13 mouse cellular contexts compared by ENCODE assay signal in the genomic region with DNA sequence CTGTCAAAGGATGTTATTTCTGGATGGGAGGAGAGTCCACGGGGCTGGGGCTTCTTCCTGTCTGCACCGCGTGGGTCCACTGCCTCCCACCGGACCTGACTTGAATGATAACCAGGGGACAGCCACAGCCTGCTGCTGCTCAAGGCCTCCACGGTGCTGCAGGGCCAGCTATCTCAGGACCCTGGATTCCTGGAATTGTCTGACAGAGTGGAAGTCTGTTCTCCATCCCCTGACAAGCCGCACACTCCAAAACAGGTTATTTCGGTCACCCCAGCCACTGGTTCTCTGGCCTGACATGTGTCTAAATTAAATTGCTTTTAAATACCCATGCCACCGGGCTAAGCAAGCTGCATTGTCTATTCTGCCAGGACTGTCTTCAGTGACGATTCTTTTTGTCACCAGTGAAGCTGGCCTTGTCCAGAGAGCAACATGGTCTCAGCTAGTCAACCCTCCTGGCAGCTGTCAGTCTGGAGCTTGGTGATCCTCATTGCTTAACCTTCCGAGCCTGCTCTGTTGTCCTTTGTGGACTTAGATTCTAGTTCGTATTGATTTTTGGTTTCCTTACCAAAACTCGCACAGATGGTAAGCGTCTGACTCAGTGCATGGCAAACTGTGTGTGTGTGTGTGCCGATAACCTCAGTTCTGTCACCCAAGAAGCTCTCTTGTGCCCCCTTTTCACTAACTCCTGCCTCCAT. TPM values are rescaled to one million over a fixed set of nuclear protein-coding genes. Genes with fewer than 3 reads are reported as not detected.
DNase-seq lines count a peak whose midpoint lies in the region; ATAC-seq and TF ChIP-seq lines count a peak whose summit lies in the region.
"Had no signal": no experiment of that assay in that cellular context is flagged by ENCODE, and none has a peak within 500 bp of the region (broad histone marks: within the 10 kb centered on the region; RNA-seq: fewer than 3 reads in every experiment).

No protein-coding gene starts in this region.

- peaks cover 28% of the 10 kb centered on the region for H3K27me3 ChIP-seq in midbrain, embryonic 11.5 days (ENCODE audit: control insufficient read depth, insufficient read depth, low read length)
- H3K27me3 ChIP-seq in midbrain, postnatal 0 days (ENCODE audit: insufficient read depth, low read length): peaks cover 26% of the 10 kb centered on the region
- H3K27me3 ChIP-seq in heart, postnatal 0 days (ENCODE audit: control insufficient read depth, insufficient read depth, low read length): no peaks in the 10 kb centered on the region
- peaks cover 36% of the 10 kb centered on the region for H3K27me3 ChIP-seq in midbrain, embryonic 15.5 days (replicated peaks)

- TF ChIP-seq EP300 in heart, postnatal 0 days (IDR thresholded peaks at IDR 0.05; ENCODE audit: low read depth): peak; percentile 88

- H3K36me3 ChIP-seq in midbrain, embryonic 11.5 days (ENCODE audit: control insufficient read depth, insufficient read depth, low read length): no peaks in the 10 kb centered on the region
- H3K36me3 ChIP-seq in midbrain, postnatal 0 days (ENCODE audit: insufficient read depth, low read length): no peaks in the 10 kb centered on the region
- no peaks in the 10 kb centered on the region for H3K36me3 ChIP-seq in heart, postnatal 0 days (replicated peaks; ENCODE audit: control insufficient read depth, insufficient read depth, low read length)
- no peaks in the 10 kb centered on the region for H3K36me3 ChIP-seq in midbrain, embryonic 15.5 days (replicated peaks)

- H3K4me2 ChIP-seq in midbrain, embryonic 11.5 days: no peak overlapping the region
- H3K4me2 ChIP-seq in midbrain, postnatal 0 days (ENCODE audit: low read depth, low read length, poor library complexity, severe bottlenecking): no peak overlapping the region
- peak overlapping the region; percentile 93 for H3K4me2 ChIP-seq in heart, postnatal 0 days (ENCODE audit: low read depth, low read length)
- H3K4me2 ChIP-seq in midbrain, embryonic 15.5 days: no peak overlapping the region

- ATAC-seq in midbrain, embryonic 11.5 days (ENCODE audit: low FRiP score): 0 out of 2 replicates have a peak, but pooled peaks have one; percentile 47
- ATAC-seq in midbrain, postnatal 0 days (ENCODE audit: low FRiP score): no peak
- peak; percentile 87 for ATAC-seq in heart, postnatal 0 days (ENCODE audit: insufficient read depth, low read depth)
- ATAC-seq in midbrain, embryonic 15.5 days (replicated peaks): 0 out of 2 replicates have a peak, but pooled peaks have one; percentile 17
- no peak for ATAC-seq in megakaryocyte-erythroid progenitor cell, adult 5-6 weeks (replicated peaks; ENCODE audit: low FRiP score, low TSS enrichment, poor library complexity, severe bottlenecking)

- 60% methylated on average over 14 of the region's 14 CpGs for WGBS in midbrain, embryonic 11.5 days
- WGBS in midbrain, postnatal 0 days: 54% methylated on average over 14 of the region's 14 CpGs
- whole genome bisulfite sequencing in heart, postnatal 0 days: 21% methylated on average over 14 of the region's 14 CpGs
- 54% methylated on average over 14 of the region's 14 CpGs for WGBS in midbrain, embryonic 15.5 days

- peak; percentile 96 for DNase-seq in heart, adult 11 months
- no peak for DNase-seq in heart, adult 8-10 months (ENCODE audit: low spot score)
- no peak for DNase-seq in midbrain, embryonic 11.5 days (ENCODE audit: low spot score, missing footprints)
- DNase-seq in midbrain, postnatal 0 days (ENCODE audit: low spot score): no peak
- peak; percentile 93 for DNase-seq in heart, postnatal 0 days (ENCODE audit: low spot score)
- DNase-seq in layer of hippocampus, adult 11-12 months (ENCODE audit: low spot score): no peak
- DNase-seq: kidney, adult 2 months; right cerebral cortex, adult 18-20 months; thymus, adult 18-20 months had no signal

- TF ChIP-seq CTCF in midbrain, postnatal 0 days (IDR thresholded peaks at IDR 0.05): no peak
- TF ChIP-seq CTCF in heart, postnatal 0 days (IDR thresholded peaks at IDR 0.05; ENCODE audit: low read depth): no peak

- H3K4me1 ChIP-seq in midbrain, embryonic 11.5 days (ENCODE audit: control insufficient read depth, insufficient read depth, low read length): peaks cover 20% of the 10 kb centered on the region
- H3K4me1 ChIP-seq in midbrain, postnatal 0 days (ENCODE audit: insufficient read depth, low read length): peaks cover 4% of the 10 kb centered on the region; the same call in 1 of the 2 replicates
- peaks cover 52% of the 10 kb centered on the region for H3K4me1 ChIP-seq in heart, postnatal 0 days (ENCODE audit: control insufficient read depth, insufficient read depth)
- peaks cover 22% of the 10 kb centered on the region for H3K4me1 ChIP-seq in midbrain, embryonic 15.5 days

- peak overlapping the region; percentile 10; the same call in 1 of the 2 replicates for H3K9ac ChIP-seq in midbrain, embryonic 11.5 days (ENCODE audit: low read length)
- H3K9ac ChIP-seq in midbrain, postnatal 0 days (replicated peaks; ENCODE audit: low read length, poor library complexity, severe bottlenecking): no peak overlapping the region
- peak overlapping the region; percentile 52 for H3K9ac ChIP-seq in heart, postnatal 0 days (replicated peaks; ENCODE audit: low read depth, low read length)
- no peak overlapping the region for H3K9ac ChIP-seq in midbrain, embryonic 15.5 days
- H3K9ac ChIP-seq: liver, embryonic 14.5 days had no signal

- H3K27ac ChIP-seq in midbrain, embryonic 11.5 days (ENCODE audit: low read depth, low read length): peak overlapping the region; percentile 36; the same call in 1 of the 2 replicates
- H3K27ac ChIP-seq in midbrain, postnatal 0 days (ENCODE audit: low read depth, low read length): no peak overlapping the region
- peak overlapping the region; percentile 97 for H3K27ac ChIP-seq in heart, postnatal 0 days (ENCODE audit: low read depth)
- H3K27ac ChIP-seq in midbrain, embryonic 15.5 days: no peak overlapping the region
- H3K27ac ChIP-seq: liver, embryonic 14.5 days had no signal

- no peak overlapping the region for H3K4me3 ChIP-seq in midbrain, embryonic 11.5 days (ENCODE audit: low read depth, low read length)
- H3K4me3 ChIP-seq in midbrain, postnatal 0 days (ENCODE audit: low read depth, low read length): no peak overlapping the region
- H3K4me3 ChIP-seq in heart, postnatal 0 days (ENCODE audit: low read depth, low read length): peak overlapping the region; percentile 28
- H3K4me3 ChIP-seq in midbrain, embryonic 15.5 days: no peak overlapping the region

- no peaks in the 10 kb centered on the region for H3K9me3 ChIP-seq in midbrain, embryonic 11.5 days (ENCODE audit: control insufficient read depth, low read length)
- no peaks in the 10 kb centered on the region for H3K9me3 ChIP-seq in midbrain, postnatal 0 days (ENCODE audit: low read length)
- H3K9me3 ChIP-seq in heart, postnatal 0 days (replicated peaks; ENCODE audit: control insufficient read depth, low read length): no peaks in the 10 kb centered on the region
- no peaks in the 10 kb centered on the region for H3K9me3 ChIP-seq in midbrain, embryonic 15.5 days

RNA-seq across cellular contexts. Expression of gene Bik, which starts 2.9 kb away (rescaled TPM):
- total RNA-seq in heart, adult 8-10 months (2022): 10 to 100 TPM in 1 of 4 experiments, 1 to 10 TPM in 3; 7.6 to 12.5 (median 9.4) TPM
- polyA plus RNA-seq in midbrain, embryonic 11.5 days (2014; fragmentation: Nextera tagmentation; extraction: Ambion mirVana): 2.3 and 2.8 TPM in 2 replicates
- 0.27 TPM in 1 of 2 replicates, not detected in the other for total RNA-seq in midbrain, postnatal 0 days (2014; rRNA removed)
- 0.33 and 0.37 TPM in 2 replicates for polyA plus RNA-seq in midbrain, postnatal 0 days (2015; fragmentation: Nextera tagmentation; extraction: Ambion mirVana)
- 25.8 and 49.6 TPM in 2 replicates for total RNA-seq in heart, postnatal 0 days (2014; rRNA removed; ENCODE audit: low replicate concordance)
- 33.8 and 37.7 TPM in 2 replicates for polyA plus RNA-seq in heart, postnatal 0 days (2015; fragmentation: Nextera tagmentation; extraction: Ambion mirVana)
- polyA plus RNA-seq in midbrain, embryonic 15.5 days (2015; fragmentation: Nextera tagmentation; extraction: Ambion mirVana): 0.30 and 0.56 TPM in 2 replicates
- 0.37 and 1.7 TPM in 2 replicates for total RNA-seq in megakaryocyte-erythroid progenitor cell, adult 5-6 weeks (2014; fragmentation: Nextera tagmentation)
- not detected in 2 replicates for total RNA-seq in megakaryocyte-erythroid progenitor cell, adult 5-6 weeks (2017)
- total RNA-seq: common myeloid progenitor, adult 5-6 weeks had no signal

RNA-seq across cellular contexts. Expression of gene Ttll1, which starts 13.1 kb away (rescaled TPM):
- 10 to 100 TPM; 51.7 to 73.3 (median 59.8) TPM for total RNA-seq in heart, adult 8-10 months (2022)
- polyA plus RNA-seq in midbrain, embryonic 11.5 days (2014; fragmentation: Nextera tagmentation; extraction: Ambion mirVana): 32.2 and 34.6 TPM in 2 replicates
- total RNA-seq in midbrain, postnatal 0 days (2014; rRNA removed): 57.8 and 60.7 TPM in 2 replicates
- polyA plus RNA-seq in midbrain, postnatal 0 days (2015; fragmentation: Nextera tagmentation; extraction: Ambion mirVana): 119 and 123 TPM in 2 replicates
- 5.8 and 10.7 TPM in 2 replicates for total RNA-seq in heart, postnatal 0 days (2014; rRNA removed; ENCODE audit: low replicate concordance)
- polyA plus RNA-seq in heart, postnatal 0 days (2015; fragmentation: Nextera tagmentation; extraction: Ambion mirVana): 23.2 and 25.7 TPM in 2 replicates
- 123 and 125 TPM in 2 replicates for polyA plus RNA-seq in midbrain, embryonic 15.5 days (2015; fragmentation: Nextera tagmentation; extraction: Ambion mirVana)
- 9.5 and 18.0 TPM in 2 replicates for total RNA-seq in megakaryocyte-erythroid progenitor cell, adult 5-6 weeks (2014; fragmentation: Nextera tagmentation)
- total RNA-seq in megakaryocyte-erythroid progenitor cell, adult 5-6 weeks (2017): 9.2 and 9.5 TPM in 2 replicates

RNA-seq across cellular contexts. Expression of gene Tspo, which starts 39.6 kb away (rescaled TPM):
- 10 to 100 TPM; 57.1 to 66.2 (median 60.4) TPM for total RNA-seq in heart, adult 8-10 months (2022)
- 25.0 and 27.8 TPM in 2 replicates for polyA plus RNA-seq in midbrain, embryonic 11.5 days (2014; fragmentation: Nextera tagmentation; extraction: Ambion mirVana)
- total RNA-seq in midbrain, postnatal 0 days (2014; rRNA removed): 5.5 and 8.0 TPM in 2 replicates
- polyA plus RNA-seq in midbrain, postnatal 0 days (2015; fragmentation: Nextera tagmentation; extraction: Ambion mirVana): 8.4 and 11.3 TPM in 2 replicates
- total RNA-seq in heart, postnatal 0 days (2014; rRNA removed; ENCODE audit: low replicate concordance): 264 and 335 TPM in 2 replicates
- 205 and 210 TPM in 2 replicates for polyA plus RNA-seq in heart, postnatal 0 days (2015; fragmentation: Nextera tagmentation; extraction: Ambion mirVana)
- 8.1 and 12.0 TPM in 2 replicates for polyA plus RNA-seq in midbrain, embryonic 15.5 days (2015; fragmentation: Nextera tagmentation; extraction: Ambion mirVana)
- total RNA-seq in megakaryocyte-erythroid progenitor cell, adult 5-6 weeks (2014; fragmentation: Nextera tagmentation): 68.3 and 109 TPM in 2 replicates
- total RNA-seq in megakaryocyte-erythroid progenitor cell, adult 5-6 weeks (2017): 22.8 and 35.7 TPM in 2 replicates

RNA-seq across cellular contexts. Expression of gene Mcat, which starts 39.8 kb away (rescaled TPM):
- total RNA-seq in heart, adult 8-10 months (2022): 10 to 100 TPM; 43.6 to 51.3 (median 46.9) TPM
- polyA plus RNA-seq in midbrain, embryonic 11.5 days (2014; fragmentation: Nextera tagmentation; extraction: Ambion mirVana): 36.6 and 39.1 TPM in 2 replicates
- 43.9 and 44.4 TPM in 2 replicates for total RNA-seq in midbrain, postnatal 0 days (2014; rRNA removed)
- 34.6 and 35.9 TPM in 2 replicates for polyA plus RNA-seq in midbrain, postnatal 0 days (2015; fragmentation: Nextera tagmentation; extraction: Ambion mirVana)
- 66.6 and 87.2 TPM in 2 replicates for total RNA-seq in heart, postnatal 0 days (2014; rRNA removed; ENCODE audit: low replicate concordance)
- polyA plus RNA-seq in heart, postnatal 0 days (2015; fragmentation: Nextera tagmentation; extraction: Ambion mirVana): 33.5 and 36.9 TPM in 2 replicates
- 32.0 and 33.5 TPM in 2 replicates for polyA plus RNA-seq in midbrain, embryonic 15.5 days (2015; fragmentation: Nextera tagmentation; extraction: Ambion mirVana)
- total RNA-seq in megakaryocyte-erythroid progenitor cell, adult 5-6 weeks (2014; fragmentation: Nextera tagmentation): 21.7 and 28.8 TPM in 2 replicates
- 17.6 and 24.1 TPM in 2 replicates for total RNA-seq in megakaryocyte-erythroid progenitor cell, adult 5-6 weeks (2017)

RNA-seq across cellular contexts. Expression of gene Pacsin2, which starts 59.4 kb away (rescaled TPM):
- 100 to 1,000 TPM; 209 to 267 (median 247) TPM for total RNA-seq in heart, adult 8-10 months (2022)
- 36.3 and 36.5 TPM in 2 replicates for polyA plus RNA-seq in midbrain, embryonic 11.5 days (2014; fragmentation: Nextera tagmentation; extraction: Ambion mirVana)
- total RNA-seq in midbrain, postnatal 0 days (2014; rRNA removed): 14.6 and 21.3 TPM in 2 replicates
- 16.2 and 16.7 TPM in 2 replicates for polyA plus RNA-seq in midbrain, postnatal 0 days (2015; fragmentation: Nextera tagmentation; extraction: Ambion mirVana)
- 65.0 and 78.0 TPM in 2 replicates for total RNA-seq in heart, postnatal 0 days (2014; rRNA removed; ENCODE audit: low replicate concordance)
- polyA plus RNA-seq in heart, postnatal 0 days (2015; fragmentation: Nextera tagmentation; extraction: Ambion mirVana): 53.0 and 63.3 TPM in 2 replicates
- 24.8 and 25.5 TPM in 2 replicates for polyA plus RNA-seq in midbrain, embryonic 15.5 days (2015; fragmentation: Nextera tagmentation; extraction: Ambion mirVana)
- 86.5 and 107 TPM in 2 replicates for total RNA-seq in megakaryocyte-erythroid progenitor cell, adult 5-6 weeks (2014; fragmentation: Nextera tagmentation)
- 123 and 138 TPM in 2 replicates for total RNA-seq in megakaryocyte-erythroid progenitor cell, adult 5-6 weeks (2017)

Comparison
In these comparisons a context has a peak if more than half of its experiments do, and no peak if none do; other contexts are left out.
1. DNase-seq: peak in heart, adult 11 months (single experiment) and heart, postnatal 0 days (single experiment); none in heart, adult 8-10 months (single experiment), midbrain, embryonic 11.5 days (single experiment), midbrain, postnatal 0 days (single experiment) and layer of hippocampus, adult 11-12 months (single experiment).
2. ATAC-seq: peak in midbrain, embryonic 11.5 days (single experiment), heart, postnatal 0 days (single experiment) and midbrain, embryonic 15.5 days (single experiment); none in midbrain, postnatal 0 days (single experiment) and megakaryocyte-erythroid progenitor cell, adult 5-6 weeks (single experiment).
3. H3K27ac ChIP-seq: peak in midbrain, embryonic 11.5 days (single experiment) and heart, postnatal 0 days (single experiment); none in midbrain, postnatal 0 days (single experiment) and midbrain, embryonic 15.5 days (single experiment).
4. H3K9ac ChIP-seq: peak in midbrain, embryonic 11.5 days (single experiment) and heart, postnatal 0 days (single experiment); none in midbrain, postnatal 0 days (single experiment) and midbrain, embryonic 15.5 days (single experiment).